Mouse (Mus musculus): ENCODE results near the gene Sult2b1. TPM values are rescaled to one million over a fixed set of nuclear protein-coding genes. Genes with fewer than 3 reads are reported as not detected.
A peak's percentile ranks its signal among the peaks of the same experiment; 100 is the strongest.

Gene Sult2b1
- polyA plus RNA-seq, 1 experiment from 2014 or later = 1.4 TPM

- H3K9me3 ChIP-seq (ENCODE audit: control insufficient read depth, low read length) = no peaks in the 10 kb centered on the region
- WGBS = 71% methylated on average over 8 of the region's 8 CpGs
- ATAC-seq (replicated peaks; ENCODE audit: low FRiP score) (no peak), DNase-seq (ENCODE audit: low spot score) (no peak)
- no peak overlapping the region for H3K4me3 ChIP-seq (ENCODE audit: low read depth, low read length)
- H3K27me3 ChIP-seq (ENCODE audit: control insufficient read depth, insufficient read depth, low read length) = no peaks in the 10 kb centered on the region
- no peaks in the 10 kb centered on the region for H3K4me1 ChIP-seq (replicated peaks; ENCODE audit: control insufficient read depth, insufficient read depth, low read length)
- H3K4me2 ChIP-seq (ENCODE audit: low read depth, low read length, severe bottlenecking) = no peak overlapping the region
- H3K36me3 ChIP-seq (ENCODE audit: control insufficient read depth, insufficient read depth, low read length) = no peaks in the 10 kb centered on the region
- no peak overlapping the region for H3K9ac ChIP-seq (ENCODE audit: low read length)
- no peak overlapping the region for H3K27ac ChIP-seq (ENCODE audit: low read depth, low read length)
Measured at GRCm38 (mm10) chr7:45770427-45771082, 13.9 kb downstream of the Sult2b1 start.

GRCm38 (mm10) chr7:45767500-45767899 is 17.0 kb downstream of the Sult2b1 start:
- DNase-seq (ENCODE audit: low spot score) (no peak), ATAC-seq (replicated peaks; ENCODE audit: low FRiP score) (no peak)
- H3K9me3 ChIP-seq (ENCODE audit: control insufficient read depth, low read length) = no peaks in the 10 kb centered on the region
- H3K4me3 ChIP-seq (ENCODE audit: low read depth, low read length) = no peak overlapping the region
- H3K36me3 ChIP-seq (ENCODE audit: control insufficient read depth, insufficient read depth, low read length) = no peaks in the 10 kb centered on the region
- 93% methylated on average over 6 of the region's 6 CpGs for WGBS
- no peak overlapping the region for H3K4me2 ChIP-seq (ENCODE audit: low read depth, low read length, severe bottlenecking)
- no peak overlapping the region for H3K9ac ChIP-seq (ENCODE audit: low read length)
- H3K4me1 ChIP-seq (replicated peaks; ENCODE audit: control insufficient read depth, insufficient read depth, low read length) = no peaks in the 10 kb centered on the region
- H3K27me3 ChIP-seq (ENCODE audit: control insufficient read depth, insufficient read depth, low read length) = no peaks in the 10 kb centered on the region
- no peak overlapping the region for H3K27ac ChIP-seq (ENCODE audit: low read depth, low read length)

GRCm38 (mm10) chr7:45766764-45767163 is 17.7 kb downstream of the Sult2b1 start:
- no peak overlapping the region for H3K4me2 ChIP-seq (ENCODE audit: low read depth, low read length, severe bottlenecking)
- H3K4me3 ChIP-seq (ENCODE audit: low read depth, low read length) = no peak overlapping the region
- H3K36me3 ChIP-seq (ENCODE audit: control insufficient read depth, insufficient read depth, low read length) = no peaks in the 10 kb centered on the region
- WGBS = 51% methylated on average over 8 of the region's 8 CpGs
- no peak overlapping the region for H3K9ac ChIP-seq (ENCODE audit: low read length)
- no peak overlapping the region for H3K27ac ChIP-seq (ENCODE audit: low read depth, low read length)
- no peaks in the 10 kb centered on the region for H3K4me1 ChIP-seq (replicated peaks; ENCODE audit: control insufficient read depth, insufficient read depth, low read length)
- H3K9me3 ChIP-seq (ENCODE audit: control insufficient read depth, low read length) = no peaks in the 10 kb centered on the region
- ATAC-seq (replicated peaks; ENCODE audit: low FRiP score) (no peak), DNase-seq (ENCODE audit: low spot score) (no peak)
- no peaks in the 10 kb centered on the region for H3K27me3 ChIP-seq (ENCODE audit: control insufficient read depth, insufficient read depth, low read length)

- Histone ChIP-seq H3K4me3 (ENCODE audit: low read depth, low read length) (no peak overlapping the region), H3K4me1 (replicated peaks; ENCODE audit: control insufficient read depth, insufficient read depth, low read length) (no peaks in the 10 kb centered on the region), H3K9me3 (ENCODE audit: control insufficient read depth, low read length) (no peaks in the 10 kb centered on the region), H3K4me2 (ENCODE audit: low read depth, low read length, severe bottlenecking) (no peak overlapping the region), H3K27ac (ENCODE audit: low read depth, low read length) (no peak overlapping the region), H3K9ac (ENCODE audit: low read length) (no peak overlapping the region), H3K36me3 (ENCODE audit: control insufficient read depth, insufficient read depth, low read length) (no peaks in the 10 kb centered on the region), H3K27me3 (ENCODE audit: control insufficient read depth, insufficient read depth, low read length) (no peaks in the 10 kb centered on the region)
- 68% methylated on average over 8 of the region's 8 CpGs for WGBS
- DNase-seq (ENCODE audit: low spot score) = no peak
- no peak for ATAC-seq (replicated peaks; ENCODE audit: low FRiP score)
Measured at GRCm38 (mm10) chr7:45765995-45766394, 18.5 kb downstream of the Sult2b1 start.

GRCm38 (mm10) chr7:45760151-45760550 is 24.3 kb downstream of the Sult2b1 start:
- Histone ChIP-seq H3K36me3 (ENCODE audit: control insufficient read depth, insufficient read depth, low read length) (no peaks in the 10 kb centered on the region), H3K27ac (ENCODE audit: low read depth, low read length) (no peak overlapping the region), H3K9ac (ENCODE audit: low read length) (no peak overlapping the region), H3K4me2 (ENCODE audit: low read depth, low read length, severe bottlenecking) (no peak overlapping the region), H3K9me3 (ENCODE audit: control insufficient read depth, low read length) (no peaks in the 10 kb centered on the region), H3K4me3 (ENCODE audit: low read depth, low read length) (no peak overlapping the region), H3K27me3 (ENCODE audit: control insufficient read depth, insufficient read depth, low read length) (peaks cover 9% of the 10 kb centered on the region), H3K4me1 (replicated peaks; ENCODE audit: control insufficient read depth, insufficient read depth, low read length) (0 out of 2 replicates have a peak, but pooled peaks cover 3% of the 10 kb centered on the region)
- no peak for DNase-seq (ENCODE audit: low spot score)
- 71% methylated on average over 5 of the region's 5 CpGs for WGBS
- no peak for ATAC-seq (replicated peaks; ENCODE audit: low FRiP score)

GRCm38 (mm10) chr7:45759400-45759799 is 25.1 kb downstream of the Sult2b1 start:
- Histone ChIP-seq H3K9me3 (ENCODE audit: control insufficient read depth, low read length) (no peaks in the 10 kb centered on the region), H3K4me3 (ENCODE audit: low read depth, low read length) (peak overlapping the region; percentile 2; the same call in 1 of the 2 replicates), H3K9ac (ENCODE audit: low read length) (peak overlapping the region; percentile 23; the same call in 1 of the 2 replicates), H3K27ac (ENCODE audit: low read depth, low read length) (no peak overlapping the region), H3K4me1 (replicated peaks; ENCODE audit: control insufficient read depth, insufficient read depth, low read length) (0 out of 2 replicates have a peak, but pooled peaks cover 3% of the 10 kb centered on the region), H3K27me3 (ENCODE audit: control insufficient read depth, insufficient read depth, low read length) (peaks cover 9% of the 10 kb centered on the region), H3K36me3 (ENCODE audit: control insufficient read depth, insufficient read depth, low read length) (no peaks in the 10 kb centered on the region), H3K4me2 (ENCODE audit: low read depth, low read length, severe bottlenecking) (peak overlapping the region; percentile 32; the same call in 1 of the 2 replicates)
- DNase-seq (ENCODE audit: low spot score) (peak; percentile 55), ATAC-seq (replicated peaks; ENCODE audit: low FRiP score) (no peak)
- WGBS = 13% methylated on average over 25 of the region's 27 CpGs

GRCm38 (mm10) chr7:45755703-45756102 is 28.8 kb downstream of the Sult2b1 start:
- Histone ChIP-seq H3K9me3 (ENCODE audit: control insufficient read depth, low read length) (no peaks in the 10 kb centered on the region), H3K36me3 (ENCODE audit: control insufficient read depth, insufficient read depth, low read length) (no peaks in the 10 kb centered on the region), H3K27me3 (ENCODE audit: control insufficient read depth, insufficient read depth, low read length) (peaks cover 9% of the 10 kb centered on the region), H3K9ac (ENCODE audit: low read length) (no peak overlapping the region), H3K4me3 (ENCODE audit: low read depth, low read length) (no peak overlapping the region), H3K27ac (ENCODE audit: low read depth, low read length) (no peak overlapping the region), H3K4me1 (replicated peaks; ENCODE audit: control insufficient read depth, insufficient read depth, low read length) (0 out of 2 replicates have a peak, but pooled peaks cover 3% of the 10 kb centered on the region), H3K4me2 (ENCODE audit: low read depth, low read length, severe bottlenecking) (no peak overlapping the region)
- WGBS = 62% methylated on average over 6 of the region's 6 CpGs
- DNase-seq (ENCODE audit: low spot score) (no peak), ATAC-seq (replicated peaks; ENCODE audit: low FRiP score) (no peak)

- Histone ChIP-seq H3K27ac (ENCODE audit: low read depth, low read length) (no peak overlapping the region), H3K9me3 (ENCODE audit: control insufficient read depth, low read length) (no peaks in the 10 kb centered on the region), H3K36me3 (ENCODE audit: control insufficient read depth, insufficient read depth, low read length) (no peaks in the 10 kb centered on the region), H3K4me3 (ENCODE audit: low read depth, low read length) (no peak overlapping the region), H3K4me2 (ENCODE audit: low read depth, low read length, severe bottlenecking) (no peak overlapping the region), H3K9ac (ENCODE audit: low read length) (no peak overlapping the region), H3K27me3 (ENCODE audit: control insufficient read depth, insufficient read depth, low read length) (no peaks in the 10 kb centered on the region), H3K4me1 (replicated peaks; ENCODE audit: control insufficient read depth, insufficient read depth, low read length) (no peaks in the 10 kb centered on the region)
- no peak for DNase-seq (ENCODE audit: low spot score)
- 81% methylated on average over 9 of the region's 9 CpGs for WGBS
- ATAC-seq (replicated peaks; ENCODE audit: low FRiP score) = no peak
Measured at GRCm38 (mm10) chr7:45750162-45750561, 34.3 kb downstream of the Sult2b1 start.

- H3K9me3 ChIP-seq (ENCODE audit: control insufficient read depth, low read length) = no peaks in the 10 kb centered on the region
- no peak overlapping the region for H3K27ac ChIP-seq (ENCODE audit: low read depth, low read length)
- no peak overlapping the region for H3K4me2 ChIP-seq (ENCODE audit: low read depth, low read length, severe bottlenecking)
- no peak overlapping the region for H3K4me3 ChIP-seq (ENCODE audit: low read depth, low read length)
- no peaks in the 10 kb centered on the region for H3K27me3 ChIP-seq (ENCODE audit: control insufficient read depth, insufficient read depth, low read length)
- H3K4me1 ChIP-seq (replicated peaks; ENCODE audit: control insufficient read depth, insufficient read depth, low read length) = no peaks in the 10 kb centered on the region
- no peaks in the 10 kb centered on the region for H3K36me3 ChIP-seq (ENCODE audit: control insufficient read depth, insufficient read depth, low read length)
- no peak overlapping the region; the same call in 1 of the 2 replicates for H3K9ac ChIP-seq (ENCODE audit: low read length)
- no peak for ATAC-seq (replicated peaks; ENCODE audit: low FRiP score)
- 56% methylated on average over 8 of the region's 10 CpGs for WGBS
- no peak for DNase-seq (ENCODE audit: low spot score)
Measured at GRCm38 (mm10) chr7:45749401-45749800, 35.1 kb downstream of the Sult2b1 start.
